Mouse (Mus musculus) midbrain, postnatal 0 days (tissue): ENCODE data around the gene Pla2g16. TPM values are rescaled to one million over a fixed set of nuclear protein-coding genes. Genes with fewer than 3 reads are reported as not detected.
A peak's percentile ranks its signal among the peaks of the same experiment; 100 is the strongest.

Experiments used
- ATAC-seq: fragments of 200-750 bp; cut with Nextera tagmentation; 2 replicates; pipeline ENCODE4 v1.8.0; 2017; ENCODE audit warnings: moderate number of reproducible peaks, mild to moderate bottlenecking, moderate TSS enrichment, moderate library complexity; ENCODE audit not compliant: low FRiP score
- DNase-seq: peaks from one replicate; pipeline ENCODE4 v3.0.0-alpha.2; 2015; ENCODE audit warnings: low spot score
- H3K27ac ChIP-seq: fragments of 300-500 bp; sonication (generic); 2 replicates; pipeline ENCODE4 v1.5.1; 2014; ENCODE audit warnings: low read depth, mild to moderate bottlenecking, low read length, mixed read lengths
- H3K27me3 ChIP-seq: fragments of 300-500 bp; sonication (generic); 2 replicates; pipeline ENCODE4 v1.6.1; 2014; ENCODE audit warnings: low read length, control low read depth, mixed read lengths; ENCODE audit not compliant: insufficient read depth
- H3K36me3 ChIP-seq: fragments of 300-500 bp; sonication (generic); 2 replicates; pipeline ENCODE4 v1.6.1; 2014; ENCODE audit warnings: low read length, control low read depth, mixed read lengths; ENCODE audit not compliant: insufficient read depth
- H3K4me1 ChIP-seq: fragments of 300-500 bp; sonication (generic); 2 replicates; pipeline ENCODE4 v1.6.1; 2014; ENCODE audit warnings: mild to moderate bottlenecking, control low read depth, antibody characterized with exemption, low read length, mixed read lengths; ENCODE audit not compliant: insufficient read depth
- H3K4me2 ChIP-seq: fragments of 300-500 bp; sonication (generic); 2 replicates; pipeline ENCODE4 v1.6.1; 2014; ENCODE audit warnings: low read depth, mild to moderate bottlenecking, low read length, mixed read lengths; ENCODE audit not compliant: poor library complexity, severe bottlenecking
- H3K4me3 ChIP-seq: fragments of 300-500 bp; sonication (generic); 2 replicates; pipeline ENCODE4 v1.5.1; 2014; ENCODE audit warnings: low read depth, mild to moderate bottlenecking, low read length, moderate library complexity
- H3K9ac ChIP-seq: fragments of 300-500 bp; sonication (generic); replicated peaks from 2 replicates; pipeline ENCODE4 v1.6.1; 2014; ENCODE audit warnings: mild to moderate bottlenecking, low read length, moderate library complexity, mixed read lengths; ENCODE audit not compliant: poor library complexity, severe bottlenecking
- H3K9me3 ChIP-seq: fragments of 300-500 bp; sonication (generic); 2 replicates; pipeline ENCODE4 v1.6.1; 2016; ENCODE audit warnings: low read length, control low read depth
- CTCF ChIP-seq: IDR thresholded peaks from 2 replicates; pipeline ENCODE4 v1.5.1; 2016; ENCODE audit warnings: antibody characterized with exemption, mild to moderate bottlenecking
- WGBS: fragments of 180-500 bp; shearing (Covaris S2); extraction: QIAGEN DNeasy Blood & Tissue Kit; methylation state at CpG from one replicate; pipeline ENCODE4 v1.1.7; 2014; 5-methylcytosine and 5-hydroxymethylcytosine counted together
- polyA plus RNA-seq: library from polyadenylated mRNA; unstranded; fragments of >200 nt; fragmentation: Nextera tagmentation; extraction: Ambion mirVana; gene quantifications from 2 replicates; pipeline ENCODE4 v1.2.1, GENCODE M21; 2015
- total RNA-seq: library from RNA; depleted of rRNA; stranded (reverse); fragments of >200 nt; gene quantifications from 2 replicates; pipeline ENCODE4 v1.2.3, GENCODE M21; 2014

Gene Pla2g16
- total and polyA plus RNA-seq, 2 experiments from 2014 or later = 4.8 to 5.5 TPM

DNA sequence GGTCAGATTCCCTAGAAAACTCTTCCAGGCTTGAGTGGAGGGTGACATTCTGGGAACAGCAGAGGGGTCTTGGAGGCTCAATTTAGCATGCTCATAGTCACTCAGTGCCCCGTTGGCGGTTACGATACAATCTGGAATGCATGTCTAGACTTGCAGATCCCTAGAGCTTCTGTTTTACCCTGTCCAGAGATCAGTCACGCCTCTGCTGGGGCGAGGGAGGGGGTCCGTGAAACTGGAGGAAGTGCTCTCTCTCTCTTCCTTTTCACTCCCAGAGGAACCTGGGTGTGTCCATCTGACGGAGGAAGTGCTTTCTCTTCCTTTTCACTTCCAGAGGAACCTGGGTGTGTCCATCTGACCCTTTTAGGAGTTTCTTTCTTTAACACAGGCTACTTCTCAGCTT, 25.8 kb downstream of the Pla2g16 start:
- Histone ChIP-seq H3K4me1 (no peaks in the 10 kb centered on the region), H3K27ac (no peak overlapping the region), H3K4me2 (no peak overlapping the region), H3K4me3 (no peak overlapping the region), H3K36me3 (no peaks in the 10 kb centered on the region), H3K9me3 (no peaks in the 10 kb centered on the region), H3K9ac (no peak overlapping the region), H3K27me3 (no peaks in the 10 kb centered on the region)
- DNase-seq = no peak
- no peak for TF ChIP-seq CTCF
- no peak for ATAC-seq
- 57% methylated on average over 7 of the region's 7 CpGs for WGBS

DNA sequence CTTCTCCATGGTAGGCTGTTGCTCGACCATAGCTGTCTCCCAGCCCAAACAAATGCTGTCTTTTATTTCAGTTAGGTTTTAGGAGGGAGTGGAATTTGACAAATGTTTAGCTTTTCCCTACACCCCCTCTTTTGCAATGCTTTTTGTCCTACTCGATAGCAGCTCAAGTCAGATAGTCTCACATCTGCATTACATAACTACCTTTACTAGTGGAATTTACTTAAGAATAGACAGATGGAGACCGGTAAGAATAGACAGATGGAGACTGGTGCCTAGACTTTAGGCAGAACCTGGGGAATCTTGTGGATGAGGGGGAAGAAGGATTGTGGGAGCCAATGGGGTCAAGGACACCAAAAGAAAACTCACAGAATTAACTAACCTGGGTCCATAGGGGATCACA, 26.3 kb downstream of the Pla2g16 start:
- Histone ChIP-seq H3K4me2 (no peak overlapping the region), H3K9ac (no peak overlapping the region), H3K36me3 (no peaks in the 10 kb centered on the region), H3K27ac (no peak overlapping the region), H3K4me3 (no peak overlapping the region), H3K27me3 (no peaks in the 10 kb centered on the region), H3K4me1 (no peaks in the 10 kb centered on the region), H3K9me3 (no peaks in the 10 kb centered on the region)
- ATAC-seq (no peak), DNase-seq (no peak)
- no peak for TF ChIP-seq CTCF
- 84% methylated on average over 3 of the region's 3 CpGs for WGBS

DNA sequence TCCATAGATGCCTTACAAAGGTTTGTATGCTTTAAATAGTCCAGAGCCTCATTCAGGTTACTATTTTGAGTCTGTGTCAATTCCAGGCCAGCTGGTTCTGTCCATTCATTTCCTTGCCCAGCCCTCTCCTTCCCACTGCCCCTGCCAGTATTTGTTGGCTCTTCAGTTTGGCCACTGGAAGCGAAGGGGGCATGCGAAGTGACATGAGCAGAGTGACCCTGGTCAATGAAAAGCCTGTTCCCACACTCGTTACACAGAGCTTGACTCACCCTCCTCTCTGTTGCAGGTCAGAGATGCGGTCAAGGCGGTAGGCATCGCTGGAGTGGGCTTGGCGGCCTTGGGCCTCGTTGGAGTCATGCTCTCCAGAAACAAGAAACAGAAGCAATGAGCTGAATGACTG, 28.0 kb downstream of the Pla2g16 start:
- Histone ChIP-seq H3K4me2 (no peak overlapping the region), H3K27ac (no peak overlapping the region), H3K9me3 (no peaks in the 10 kb centered on the region), H3K36me3 (no peaks in the 10 kb centered on the region), H3K4me1 (no peaks in the 10 kb centered on the region), H3K27me3 (no peaks in the 10 kb centered on the region), H3K4me3 (no peak overlapping the region), H3K9ac (no peak overlapping the region)
- ATAC-seq = no peak
- DNase-seq = no peak
- 88% methylated on average over 8 of the region's 8 CpGs for WGBS
- TF ChIP-seq CTCF = no peak

DNA sequence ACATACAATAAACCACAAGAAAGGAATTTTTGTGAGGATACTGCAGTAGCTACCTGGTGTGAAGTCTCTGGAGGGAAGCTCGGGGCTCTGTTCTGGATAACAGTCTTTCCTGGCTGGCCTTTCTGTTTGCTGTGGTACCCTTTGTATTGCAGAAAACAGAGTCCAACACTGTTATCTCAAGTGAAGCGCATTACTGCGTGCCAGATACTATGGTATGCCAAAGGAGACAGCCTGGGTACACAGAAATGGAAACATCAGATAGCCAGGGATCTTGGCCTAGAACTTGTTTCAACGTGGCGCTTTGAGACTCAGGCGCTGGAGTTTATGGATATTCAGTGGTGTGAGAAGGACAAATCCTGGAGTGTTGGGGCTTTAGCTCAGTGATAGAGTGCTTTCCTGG, 28.5 kb downstream of the Pla2g16 start:
- TF ChIP-seq CTCF = no peak
- ATAC-seq = no peak
- Histone ChIP-seq H3K27ac (no peak overlapping the region), H3K4me2 (no peak overlapping the region), H3K36me3 (no peaks in the 10 kb centered on the region), H3K9ac (no peak overlapping the region), H3K27me3 (no peaks in the 10 kb centered on the region), H3K4me1 (no peaks in the 10 kb centered on the region), H3K9me3 (no peaks in the 10 kb centered on the region), H3K4me3 (no peak overlapping the region)
- no peak for DNase-seq
- WGBS = 98% methylated on average over 6 of the region's 6 CpGs

DNA sequence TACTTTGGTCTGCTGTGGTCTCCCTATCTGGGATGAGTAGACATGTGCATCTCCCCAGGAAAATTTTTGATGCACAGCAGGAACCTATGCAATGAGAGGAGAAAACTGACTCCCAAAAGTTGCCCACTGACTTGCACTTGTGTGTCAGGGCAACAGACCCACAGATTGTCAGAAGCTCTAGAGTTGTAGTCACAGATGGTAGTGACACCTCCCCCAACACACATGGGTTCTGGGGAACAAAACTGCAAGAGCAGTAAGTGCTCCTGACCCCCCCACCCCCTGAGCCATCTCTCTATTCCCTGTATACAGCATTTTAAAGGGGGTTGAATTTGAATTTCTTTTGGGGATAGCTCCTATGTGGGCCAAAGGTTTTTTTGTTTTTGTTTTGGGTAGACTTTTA, 33.5 kb downstream of the Pla2g16 start:
- no peak for DNase-seq
- Histone ChIP-seq H3K4me1 (no peaks in the 10 kb centered on the region), H3K27ac (no peak overlapping the region), H3K27me3 (no peaks in the 10 kb centered on the region), H3K4me2 (no peak overlapping the region), H3K4me3 (no peak overlapping the region), H3K9ac (no peak overlapping the region), H3K9me3 (no peaks in the 10 kb centered on the region), H3K36me3 (no peaks in the 10 kb centered on the region)
- TF ChIP-seq CTCF = no peak
- no peak for ATAC-seq

DNA sequence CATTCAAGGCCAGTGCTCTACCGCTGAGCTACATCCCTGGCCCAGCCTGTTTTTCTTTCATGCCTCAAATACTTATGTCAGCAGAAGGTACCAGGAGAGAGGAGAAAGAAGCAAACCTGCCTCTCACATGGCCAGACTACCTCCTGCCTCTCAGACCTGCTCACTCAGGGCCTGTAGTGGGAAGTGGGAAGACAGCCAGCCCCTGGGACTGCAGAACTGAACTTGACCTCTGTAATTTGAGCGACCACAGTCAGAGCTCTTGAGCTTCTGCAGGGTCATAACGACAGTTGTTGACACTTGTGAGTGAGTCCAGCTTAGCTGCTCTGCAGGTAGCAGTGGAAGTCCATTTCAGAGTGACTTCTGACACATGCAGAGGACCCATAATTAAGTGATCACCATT, 34.8 kb downstream of the Pla2g16 start:
- WGBS = 64% methylated on average over 3 of the region's 3 CpGs
- TF ChIP-seq CTCF = no peak
- H3K4me1 ChIP-seq = no peaks in the 10 kb centered on the region
- no peak overlapping the region for H3K4me2 ChIP-seq
- no peak for DNase-seq
- no peaks in the 10 kb centered on the region for H3K9me3 ChIP-seq
- H3K27me3 ChIP-seq = no peaks in the 10 kb centered on the region
- no peak for ATAC-seq
- no peak overlapping the region for H3K27ac ChIP-seq
- H3K36me3 ChIP-seq = no peaks in the 10 kb centered on the region
- no peak overlapping the region for H3K4me3 ChIP-seq
- H3K9ac ChIP-seq = no peak overlapping the region

DNA sequence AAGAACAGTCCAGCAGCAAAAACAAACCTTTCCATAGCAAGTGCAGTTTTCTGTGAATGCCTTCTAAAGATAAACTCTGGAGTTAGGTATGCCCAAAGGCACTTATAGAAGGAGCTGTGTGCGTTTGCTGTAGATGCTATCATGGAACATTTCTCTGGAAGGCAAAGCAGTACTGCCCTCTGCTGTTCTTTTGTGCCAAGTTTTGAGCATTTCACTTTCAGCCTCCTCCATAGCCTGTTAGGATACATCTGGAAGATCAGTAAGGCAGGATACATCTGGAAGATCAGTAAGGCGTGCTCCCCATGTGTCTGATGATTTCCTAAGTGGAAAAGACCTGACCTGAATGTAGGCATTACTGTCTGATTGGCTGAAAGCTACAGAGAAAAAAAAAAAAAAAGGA, 38.3 kb downstream of the Pla2g16 start:
- Histone ChIP-seq H3K9ac (no peak overlapping the region), H3K27me3 (no peaks in the 10 kb centered on the region), H3K4me2 (no peak overlapping the region), H3K36me3 (no peaks in the 10 kb centered on the region), H3K27ac (no peak overlapping the region), H3K9me3 (no peaks in the 10 kb centered on the region), H3K4me3 (no peak overlapping the region), H3K4me1 (no peaks in the 10 kb centered on the region)
- ATAC-seq (no peak), DNase-seq (peak; percentile 75)
- peak; percentile 79 for TF ChIP-seq CTCF
- 21% methylated on average over 2 of the region's 2 CpGs for WGBS
